Mouse (Mus musculus): ENCODE measurements around the gene Rnase4.
A peak's percentile ranks its signal among the peaks of the same experiment; 100 is the strongest.

Gene Rnase4

DNA sequence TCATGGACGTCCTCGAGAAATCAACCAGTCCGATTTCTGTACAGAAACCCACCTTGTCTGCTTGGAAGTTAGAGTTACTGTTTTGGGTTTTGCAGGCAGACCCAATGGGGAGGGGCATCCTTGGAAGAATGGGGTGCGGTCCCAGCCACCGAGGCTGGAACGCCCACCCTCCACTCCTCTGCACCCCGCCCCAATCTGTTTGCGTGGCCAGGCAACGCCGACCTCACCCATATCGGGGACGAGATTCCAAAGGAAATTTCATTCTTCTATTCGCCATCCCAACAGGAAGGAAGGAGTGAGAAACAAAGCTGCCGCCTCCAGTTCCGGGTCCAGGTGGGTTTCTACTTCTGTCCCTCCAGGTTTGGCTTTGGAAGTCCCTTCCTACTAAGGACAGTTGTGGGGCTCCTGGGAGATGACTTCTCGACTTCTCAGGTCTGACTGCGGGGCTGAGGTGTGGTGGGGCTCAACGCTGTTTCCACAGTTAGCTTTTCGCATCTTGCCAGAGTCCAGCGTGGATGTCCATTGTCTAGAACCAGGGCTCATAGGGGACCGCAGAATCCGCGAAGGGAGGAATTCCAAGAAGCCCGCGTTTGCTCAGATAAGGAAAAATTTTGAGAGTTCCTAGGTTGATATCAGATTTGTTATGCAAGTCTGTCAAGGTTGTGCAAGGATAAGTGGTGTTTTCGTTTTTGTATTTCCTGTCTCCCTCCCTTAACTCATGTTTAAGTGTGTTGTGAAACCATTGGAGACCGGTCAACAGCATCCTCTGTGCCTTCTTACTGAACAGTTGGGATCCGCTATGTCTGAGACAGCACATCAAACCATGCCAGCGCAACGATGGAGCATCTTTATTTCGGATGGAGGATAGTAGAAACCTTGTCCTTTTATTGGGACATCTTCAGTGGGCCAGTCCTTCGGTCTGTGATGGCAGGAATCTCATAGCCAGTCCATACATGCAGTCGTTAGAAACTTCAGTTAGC, at the start of gene Rnase4, which contains the start of gene Ang:
TSS of gene Rnase4 (plus strand) at position 157 of the 980 bp plus-strand sequence.
TSS of gene Ang (plus strand) at position 230 of the 980 bp plus-strand sequence.
- DNase-seq (ENCODE audit: extremely low spot score, low spot score) = peak; percentile 65

DNA sequence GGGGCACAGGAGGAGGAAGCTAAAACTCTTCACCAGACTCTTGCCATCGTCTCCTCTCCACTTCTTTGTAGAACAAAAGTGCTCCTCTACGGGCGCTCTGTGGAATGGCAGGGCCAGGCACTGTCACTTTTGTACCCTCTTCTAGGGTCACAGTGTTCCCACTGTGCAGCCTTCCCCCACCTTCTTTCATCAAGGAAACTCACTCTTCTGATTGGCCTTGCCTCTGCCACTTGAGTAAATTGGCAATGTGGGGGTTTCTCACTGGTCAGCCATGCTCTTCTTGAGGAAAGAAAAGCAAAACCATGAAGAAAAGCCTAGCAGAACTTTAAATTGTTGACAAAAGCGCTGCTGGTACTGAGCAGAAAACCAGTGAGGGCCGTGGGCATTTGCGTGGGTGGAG, 49.1 kb upstream of the Rnase4 start, which contains the start of gene Rnase9:
TSS of gene Rnase9 (minus strand) at position 101 of the 400 bp plus-strand sequence.
- DNase-seq (ENCODE audit: extremely low spot score, low spot score) = no peak

DNA sequence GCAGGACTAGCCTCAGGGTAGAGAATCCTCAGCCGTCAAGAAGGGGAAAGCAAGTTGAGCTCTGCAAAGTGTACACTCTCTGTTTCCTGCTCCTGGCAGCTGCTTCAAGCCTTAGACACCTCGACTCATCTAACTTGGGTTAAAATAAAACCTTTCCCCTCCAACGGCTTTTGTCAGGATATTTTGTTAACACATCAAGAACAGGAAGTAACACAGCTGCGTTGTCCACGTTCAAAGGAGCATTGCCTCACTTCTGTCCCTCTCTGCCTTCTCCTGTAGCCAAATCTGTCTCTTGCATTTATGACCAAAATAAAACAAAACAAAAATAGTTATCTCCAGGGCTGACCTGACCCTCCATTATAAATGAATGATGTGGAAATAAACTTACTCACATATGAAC, 43.0 kb upstream of the Rnase4 start:
- DNase-seq (ENCODE audit: extremely low spot score, low spot score) = no peak

DNA sequence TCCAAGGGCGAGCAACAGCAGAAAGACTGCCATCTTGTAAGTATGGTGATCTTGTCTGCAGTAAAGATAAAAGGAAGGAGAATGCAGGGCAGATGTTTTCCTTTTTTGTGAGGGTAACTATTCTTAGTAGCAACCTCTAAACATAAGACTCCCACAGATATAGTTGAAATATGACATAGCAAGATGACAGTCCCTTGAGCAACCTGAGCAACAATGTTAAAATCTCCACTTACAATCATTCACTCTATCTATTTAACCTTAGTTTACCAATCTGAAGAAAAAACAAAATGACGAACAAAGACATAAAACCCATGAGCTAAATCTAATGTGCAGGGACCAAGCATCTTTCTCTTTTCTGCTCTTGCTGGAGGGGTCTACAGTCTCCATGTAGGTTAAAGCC, 40.8 kb upstream of the Rnase4 start, which contains the start of gene Rnase11:
TSS of gene Rnase11 (minus strand) at position 101 of the 400 bp plus-strand sequence.
- no peak for DNase-seq (ENCODE audit: extremely low spot score, low spot score)

DNA sequence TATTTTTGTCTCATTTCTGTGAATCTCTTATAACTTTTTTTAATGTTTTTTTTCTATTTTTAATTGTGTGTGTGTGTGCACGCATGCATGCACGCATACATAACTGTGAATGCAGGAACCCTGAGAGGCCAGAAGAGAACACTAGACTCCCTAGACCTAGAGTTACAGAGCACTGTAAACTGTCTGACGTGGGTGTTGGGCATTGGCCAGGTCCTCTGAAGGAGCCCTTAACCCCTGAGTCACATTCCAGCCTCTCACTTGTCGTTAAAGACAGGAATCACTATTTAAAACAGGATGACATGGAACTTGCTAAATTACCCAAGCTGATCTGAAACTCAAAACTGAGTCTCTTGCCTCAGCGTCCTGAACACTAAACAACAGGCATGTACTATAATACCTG, 38.9 kb upstream of the Rnase4 start:
- DNase-seq (ENCODE audit: extremely low spot score, low spot score) = no peak

DNA sequence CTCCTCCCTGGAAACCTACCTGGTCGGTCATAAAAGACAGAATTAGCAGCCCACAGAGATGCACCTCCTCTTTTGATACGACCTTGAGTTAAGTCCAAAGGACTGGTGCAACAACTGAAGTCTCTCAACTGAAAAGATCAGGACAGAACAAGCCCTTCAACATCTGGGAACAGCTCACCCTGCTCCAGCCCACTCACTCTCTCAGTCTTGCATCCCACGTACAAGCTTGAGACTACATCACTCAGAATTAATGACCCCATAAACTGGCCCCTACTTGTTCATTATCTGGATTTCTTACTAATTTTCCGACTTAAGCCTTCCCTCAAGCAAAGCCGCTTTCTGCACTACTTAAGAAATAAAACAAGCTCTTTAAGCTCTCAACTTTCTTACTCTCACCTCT, 37.7 kb upstream of the Rnase4 start:
- DNase-seq (ENCODE audit: extremely low spot score, low spot score) = no peak

DNA sequence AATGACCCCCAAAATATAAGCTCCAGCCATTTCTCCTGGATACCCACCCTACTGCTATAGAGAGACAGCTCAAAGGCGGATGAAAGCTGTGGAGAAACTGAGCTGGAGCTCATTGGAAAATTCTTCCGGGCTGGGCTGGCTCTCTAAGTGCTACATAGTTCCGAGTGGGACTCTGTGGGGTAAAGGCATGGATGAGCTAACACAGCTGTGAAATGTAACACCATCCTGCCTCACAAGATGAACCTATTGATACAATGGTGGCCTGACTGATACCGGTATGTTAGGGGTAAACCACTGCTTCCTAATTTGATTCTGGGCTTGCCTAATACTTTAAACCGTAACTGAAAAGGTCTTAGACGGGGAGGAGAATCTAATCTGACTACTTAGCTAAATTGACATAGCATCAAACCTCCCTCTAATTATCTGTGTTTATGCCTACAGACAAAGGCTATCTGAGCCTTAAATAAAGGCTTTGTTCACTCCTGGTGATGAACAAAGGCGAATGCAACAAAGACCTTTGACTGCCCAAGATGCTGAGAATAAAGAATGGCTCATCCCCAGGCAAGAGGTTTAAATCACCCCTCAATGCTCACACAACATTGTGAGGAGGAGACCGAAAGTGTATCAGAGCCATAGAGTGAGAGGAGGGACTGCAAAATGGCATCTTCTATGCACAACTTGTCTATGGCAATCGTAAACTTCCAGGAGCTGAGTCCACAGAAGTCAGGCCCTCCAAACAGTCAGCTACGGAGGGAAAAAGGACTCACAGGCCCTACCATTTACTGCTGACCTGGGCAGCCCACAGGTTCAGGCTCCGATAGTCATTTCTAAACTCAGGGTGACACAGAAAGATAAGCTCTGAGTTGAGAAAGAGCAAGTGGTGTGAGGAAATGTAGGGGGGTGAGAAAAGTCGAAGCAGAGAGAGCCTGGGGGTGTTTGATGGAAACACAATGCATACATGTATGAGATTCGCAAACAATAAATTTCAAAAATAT, 36.3 kb upstream of the Rnase4 start:
- DNase-seq (ENCODE audit: extremely low spot score, low spot score) = no peak

DNA sequence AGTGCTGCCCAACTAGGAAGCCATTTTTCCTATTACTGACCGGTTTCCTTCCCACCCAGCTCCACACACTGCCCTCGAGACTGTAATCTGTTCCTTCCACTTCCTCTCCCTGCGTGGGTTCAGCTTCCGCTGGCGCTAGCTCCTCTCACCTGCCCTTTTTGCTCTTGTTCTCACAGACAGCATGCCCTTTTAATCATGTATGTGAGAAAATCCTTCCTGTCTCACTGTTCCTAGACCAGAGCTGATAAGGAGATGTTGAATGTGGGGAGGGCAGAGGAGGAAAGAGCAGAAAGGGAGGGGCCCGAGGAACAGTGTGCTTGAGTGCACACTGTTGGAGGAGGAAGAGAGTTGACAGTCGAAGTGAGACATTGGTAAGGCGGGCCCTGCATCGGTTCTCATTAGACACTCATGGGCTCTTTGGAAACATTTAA, 33.5 kb upstream of the Rnase4 start, which contains the start of gene Rnase12:
TSS of gene Rnase12 (minus strand) at position 261 of the 431 bp plus-strand sequence.
- no peak for DNase-seq (ENCODE audit: extremely low spot score, low spot score)

DNA sequence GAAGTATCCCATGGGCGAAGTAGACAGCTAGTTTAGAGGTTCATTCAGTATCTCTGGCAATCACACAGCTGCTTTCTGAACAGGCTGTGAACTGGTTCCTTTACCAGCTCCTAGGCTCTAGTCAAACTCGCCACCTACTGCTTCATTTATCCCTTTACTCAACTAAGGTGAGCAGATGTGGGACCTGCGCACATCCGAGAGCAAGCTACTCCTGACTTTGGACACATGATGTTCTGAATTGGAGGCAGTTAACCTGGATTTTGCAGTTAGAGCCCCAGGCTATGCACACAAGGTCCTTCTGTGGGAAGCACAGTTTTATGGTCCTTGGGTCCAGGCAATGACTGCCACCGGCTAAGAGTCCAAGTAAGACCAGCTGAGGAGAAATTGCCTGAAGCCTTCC, 30.1 kb upstream of the Rnase4 start:
- no peak for DNase-seq (ENCODE audit: extremely low spot score, low spot score)

DNA sequence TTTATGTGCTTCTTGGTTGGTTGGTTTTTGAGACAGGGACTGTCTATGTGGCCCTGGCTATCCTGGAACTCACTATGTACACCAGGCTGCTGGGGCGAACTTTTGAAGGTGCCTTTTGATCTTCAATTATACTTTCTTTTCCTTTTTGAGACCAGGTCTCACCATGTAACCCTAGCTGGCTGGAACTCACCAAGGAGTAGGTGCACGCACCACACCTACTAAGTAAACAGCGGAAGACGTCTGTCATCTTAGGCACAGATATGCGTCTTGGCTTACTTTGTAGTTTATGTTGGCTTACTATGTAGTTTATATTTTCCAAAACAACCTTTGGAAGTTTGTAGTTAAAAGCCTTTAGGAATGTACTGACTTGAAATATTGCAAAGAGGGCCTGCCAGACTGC, 21.9 kb upstream of the Rnase4 start:
- no peak for DNase-seq (ENCODE audit: extremely low spot score, low spot score)

DNA sequence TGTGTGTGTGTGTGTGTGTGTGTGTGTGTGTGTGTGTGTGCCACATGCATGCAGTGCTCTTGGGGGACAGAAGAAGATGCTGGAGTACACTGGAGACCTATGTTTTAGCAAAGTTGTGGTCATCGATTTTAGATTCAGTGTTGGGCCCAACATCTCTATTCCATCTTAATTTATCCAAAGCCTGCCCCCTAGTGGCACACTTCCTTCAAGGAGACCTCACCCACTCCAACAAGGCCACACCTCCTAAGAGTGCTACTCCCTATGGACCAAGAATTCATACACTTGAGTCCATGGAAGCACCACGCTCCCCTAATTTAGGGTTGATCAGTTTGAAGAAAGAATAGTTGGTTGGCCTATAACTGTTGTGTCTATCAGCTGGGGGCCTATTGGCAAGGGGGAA, 21.3 kb upstream of the Rnase4 start:
- DNase-seq (ENCODE audit: extremely low spot score, low spot score) = no peak

DNA sequence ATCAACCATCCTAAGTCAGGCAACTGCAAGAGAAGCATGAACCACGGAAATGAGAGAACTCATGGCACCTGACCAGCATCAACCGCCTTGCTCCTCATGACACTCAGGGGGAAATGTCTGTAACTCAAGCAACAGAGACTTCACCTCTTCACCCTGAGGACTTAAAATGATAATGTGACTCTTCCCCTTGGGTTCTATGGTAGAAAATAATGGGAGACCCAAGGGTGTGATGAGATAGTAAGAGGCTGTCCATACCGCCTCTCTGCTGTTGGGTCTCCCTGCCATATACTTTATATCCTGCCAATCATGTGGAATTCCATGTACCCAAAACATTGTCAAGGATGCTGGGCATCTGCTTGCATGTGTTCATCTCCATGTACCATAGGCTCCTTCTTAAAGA, 16.5 kb upstream of the Rnase4 start, which contains the start of gene Olfr750:
TSS of gene Olfr750 (minus strand) at position 101 of the 400 bp plus-strand sequence.
- DNase-seq (ENCODE audit: extremely low spot score, low spot score) = no peak

DNA sequence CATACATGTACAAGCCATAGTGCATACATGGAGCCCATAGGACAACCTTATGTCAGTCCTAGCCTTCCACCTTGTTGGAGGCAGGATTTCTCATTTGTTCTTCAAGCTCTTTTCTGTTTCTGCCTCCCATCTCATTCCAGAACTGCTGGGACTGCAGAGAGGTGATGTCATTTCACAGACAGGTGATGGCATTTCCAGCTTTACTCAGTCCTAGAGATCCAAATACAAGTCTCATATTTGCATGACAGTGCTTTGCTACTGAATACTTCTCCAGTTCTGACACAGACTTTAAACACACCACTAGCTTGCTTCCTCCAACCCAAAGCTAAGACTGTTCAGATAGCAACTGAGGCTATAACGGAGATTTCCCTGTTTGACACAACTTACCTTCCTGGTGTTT, 11.7 kb upstream of the Rnase4 start:
- DNase-seq (ENCODE audit: extremely low spot score, low spot score) = no peak

DNA sequence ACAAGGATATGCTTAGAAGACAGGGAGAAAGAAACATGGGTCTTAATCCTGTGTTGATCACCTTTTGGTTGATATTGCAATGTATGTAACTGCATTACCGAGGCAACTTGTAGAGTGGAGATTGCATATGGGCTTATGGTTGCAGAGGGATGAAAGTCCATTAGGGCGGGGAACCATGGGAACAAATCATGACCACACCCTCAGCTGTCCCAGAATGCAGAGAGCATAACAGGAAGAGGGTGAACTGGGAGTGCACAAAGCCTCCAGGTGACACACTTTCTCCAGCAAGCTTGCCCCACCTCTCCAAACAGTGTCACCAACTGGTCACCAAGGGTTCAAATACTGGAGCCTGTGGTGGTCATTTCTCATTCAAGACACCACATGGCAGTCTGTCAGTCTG, 9.8 kb upstream of the Rnase4 start:
- DNase-seq (ENCODE audit: extremely low spot score, low spot score) = no peak

DNA sequence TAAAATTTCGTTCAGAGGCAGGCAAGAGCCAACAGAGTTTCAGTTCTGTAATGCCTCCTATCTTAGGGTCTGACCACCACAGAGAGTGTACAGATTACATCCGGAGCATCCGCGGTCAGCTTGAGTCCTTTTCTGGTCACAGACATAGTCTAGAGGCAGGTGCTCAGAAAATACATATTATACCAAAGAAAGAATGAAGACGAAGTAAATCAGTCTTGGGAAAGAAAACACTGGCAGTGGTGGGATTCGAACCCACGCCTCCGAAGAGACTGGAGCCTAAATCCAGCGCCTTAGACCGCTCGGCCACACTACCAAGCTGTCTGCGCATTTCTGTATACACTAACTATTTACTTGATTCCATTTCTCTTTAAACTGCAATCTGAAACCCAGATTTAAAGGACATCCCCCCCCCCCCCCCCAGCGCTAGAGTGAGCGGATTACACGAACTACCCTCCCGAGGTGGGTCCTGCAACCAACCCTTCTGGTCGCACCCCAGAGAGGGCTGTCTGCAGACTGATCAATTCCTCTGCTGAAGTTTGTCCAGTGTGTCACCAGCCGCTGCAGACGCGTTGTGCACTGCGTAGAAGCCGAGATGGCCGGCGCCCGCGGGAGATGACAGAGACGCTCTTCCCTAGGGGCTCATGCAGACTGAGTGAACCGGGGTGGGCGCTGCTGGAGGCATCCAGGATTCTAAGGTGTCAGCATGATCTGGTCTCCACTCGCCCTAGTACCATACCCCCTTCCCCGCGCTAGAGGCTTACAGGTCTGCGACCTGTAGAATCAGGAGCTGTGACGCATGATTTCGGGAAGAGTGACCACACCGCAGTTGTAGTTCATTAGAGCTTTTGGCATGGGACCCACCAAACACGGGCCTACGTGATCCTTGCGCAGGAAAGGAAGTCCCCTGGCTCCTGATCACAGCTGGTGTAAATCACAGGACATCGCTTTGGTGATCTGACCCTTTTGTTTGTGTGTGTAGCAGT, 8.0 kb upstream of the Rnase4 start:
- peak; percentile 73 for DNase-seq (ENCODE audit: extremely low spot score, low spot score)

DNA sequence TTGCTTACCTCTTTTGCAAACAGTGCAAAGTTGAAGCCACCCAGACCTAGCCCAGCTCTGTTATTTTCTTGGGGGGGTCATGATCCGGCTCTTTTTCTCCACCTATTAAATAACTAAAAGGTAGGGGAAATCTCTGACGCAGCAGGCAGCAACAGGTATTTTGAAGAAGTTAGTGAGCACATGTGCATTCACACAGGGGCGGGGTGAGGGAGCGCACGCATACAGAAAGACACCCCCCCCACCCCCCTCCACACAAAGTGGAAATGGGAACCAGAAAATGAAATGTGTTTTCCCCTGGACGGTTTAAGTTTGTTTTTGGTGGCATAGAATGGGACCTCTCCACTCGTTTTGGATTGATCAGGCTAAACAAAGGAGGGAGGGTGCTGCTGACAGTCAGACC, 7.1 kb upstream of the Rnase4 start:
- peak; percentile 19 for DNase-seq (ENCODE audit: extremely low spot score, low spot score)

DNA sequence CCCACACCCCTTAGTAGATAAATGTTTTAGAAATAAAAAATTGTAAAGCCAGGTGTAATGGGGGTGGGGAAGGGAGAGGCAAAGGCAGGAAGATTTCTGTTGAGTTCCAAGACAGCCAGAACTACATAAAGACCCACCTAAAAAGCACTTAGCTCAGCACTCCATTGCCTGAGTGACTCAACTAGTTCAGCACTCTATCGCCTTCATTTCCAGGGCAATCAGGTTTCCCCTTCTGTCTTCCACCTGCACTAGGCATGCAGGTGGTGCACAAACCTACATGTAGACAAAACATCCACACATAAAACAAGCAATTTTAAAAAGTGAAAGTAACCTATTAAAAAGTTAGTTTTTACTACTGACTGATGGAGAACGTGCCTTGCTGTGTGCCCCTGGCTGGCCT, 5.8 kb upstream of the Rnase4 start:
- no peak for DNase-seq (ENCODE audit: extremely low spot score, low spot score)

DNA sequence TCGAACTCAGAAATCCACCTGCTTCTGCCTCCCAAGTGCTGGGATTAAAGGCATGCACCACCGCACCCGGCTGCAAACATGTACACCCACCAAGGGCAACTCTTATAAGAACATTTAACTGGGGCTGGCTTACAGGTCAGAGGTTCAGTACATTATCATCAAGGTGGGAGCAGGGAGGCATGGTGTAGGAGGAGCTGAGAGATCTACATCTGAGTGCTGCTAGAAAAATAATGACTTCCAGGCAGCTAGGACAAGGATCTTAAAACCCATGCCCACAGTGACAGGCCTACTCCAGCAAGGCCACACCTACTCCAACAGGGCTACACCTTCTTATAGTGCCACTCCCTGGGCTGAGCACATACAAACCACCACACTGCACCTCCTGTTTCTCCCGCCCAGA, 5.0 kb upstream of the Rnase4 start:
- DNase-seq (ENCODE audit: extremely low spot score, low spot score) = no peak

DNA sequence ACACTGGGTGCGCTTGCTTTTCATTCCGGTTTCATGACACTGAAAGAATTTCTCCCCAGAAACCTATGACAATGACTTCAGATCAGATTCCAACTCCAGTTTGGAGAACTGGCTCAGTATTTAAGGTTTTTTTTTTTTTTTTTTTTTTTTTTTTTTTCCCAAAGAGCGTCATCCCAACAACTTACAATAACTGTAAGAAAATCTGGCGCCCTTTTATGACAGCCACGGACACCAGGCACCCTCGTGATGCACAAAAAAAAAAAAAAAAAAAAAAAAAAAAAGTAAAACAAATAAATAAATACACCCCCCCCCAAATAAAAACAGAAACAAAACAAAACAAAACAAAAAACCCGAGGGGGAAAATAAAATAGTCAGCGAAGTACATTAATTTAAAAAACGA, 3.1 kb upstream of the Rnase4 start:
- no peak for DNase-seq (ENCODE audit: extremely low spot score, low spot score)
